Mouse (Mus musculus) embryonic fibroblast, embryonic 13.5 days (primary cell): ENCODE measurements around the gene Luc7l3.

Experiments
- CTCF ChIP-seq: IDR thresholded peaks from 2 replicates; pipeline ENCODE4 v1.5.1; 2011; ENCODE audit warnings: mild to moderate bottlenecking, control low read depth, low read length, moderate library complexity, borderline replicate concordance; ENCODE audit not compliant: insufficient read depth
- POLR2A ChIP-seq: IDR thresholded peaks from 2 replicates; pipeline ENCODE4 v1.6.1; 2011; ENCODE audit warnings: low read depth, mild to moderate bottlenecking, control low read depth, low read length, moderate library complexity

DNA sequence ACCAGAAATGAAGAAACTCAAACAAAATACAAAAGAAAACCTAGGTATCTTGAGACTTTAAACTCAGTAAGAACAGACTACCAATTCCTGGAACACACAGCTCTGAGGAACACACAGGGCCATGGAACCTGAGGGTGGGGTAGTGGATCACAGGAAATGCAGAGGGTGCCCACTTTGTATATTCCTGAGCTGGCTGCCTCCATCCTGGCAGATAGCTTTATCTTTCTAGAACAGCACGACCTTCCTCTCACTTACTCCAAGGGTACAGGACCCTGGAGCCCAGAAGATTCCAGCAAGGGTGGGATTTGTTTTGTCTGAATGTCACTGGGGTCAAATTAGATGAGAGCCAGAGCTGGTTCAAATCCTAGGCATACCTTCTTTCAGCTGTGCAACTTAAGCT is 28.5 kb upstream of the Luc7l3 start:
- TF ChIP-seq POLR2A (no peak), CTCF (no peak)
